Mouse (Mus musculus) MEL (cell line): ENCODE data around the gene Dna2. TPM values are rescaled to one million over a fixed set of nuclear protein-coding genes. Genes with fewer than 3 reads are reported as not detected.
A peak's percentile ranks its signal among the peaks of the same experiment; 100 is the strongest.

Experiments used
- DNase-seq: peaks from one replicate; pipeline ENCODE4 v3.0.0; 2011; ENCODE audit warnings: low read depth, low spot score
- H3K27ac ChIP-seq: 2 replicates; pipeline ENCODE4 v1.5.1; 2012; ENCODE audit warnings: low read depth, mild to moderate bottlenecking, control low read depth, low read length, moderate library complexity; ENCODE audit not compliant: control insufficient read depth
- H3K27me3 ChIP-seq, 2 experiments: fragments of 150-350 bp in 1 of 2; sonication (generic) in 1 of 2; 2 replicates each; pipeline ENCODE4 v1.6.1; 2012; ENCODE audit warnings: low read length in 2 of 2, mild to moderate bottlenecking in 2 of 2, improper control_type of control experiment in 1 of 2, moderate library complexity in 1 of 2; ENCODE audit not compliant: insufficient read depth in 2 of 2, control insufficient read depth in 1 of 2
- H3K36me3 ChIP-seq, 2 experiments: 2 replicates each; pipeline ENCODE4 v1.6.1; 2012 to 2014; ENCODE audit warnings: low read length in 2 of 2, improper control_type of control experiment in 1 of 2, inconsistent platforms in 1 of 2, mild to moderate bottlenecking in 1 of 2; ENCODE audit not compliant: insufficient read depth in 2 of 2, control insufficient read depth in 1 of 2
- H3K4me1 ChIP-seq, 2 experiments: fragments of 150-350 bp in 1 of 2; sonication (generic) in 1 of 2; 2 replicates each; pipeline ENCODE4 v1.6.1; 2012; ENCODE audit warnings: low read length in 2 of 2, improper control_type of control experiment in 1 of 2, mild to moderate bottlenecking in 1 of 2; ENCODE audit not compliant: insufficient read depth in 2 of 2, control insufficient read depth in 1 of 2
- H3K4me3 ChIP-seq, 2 experiments: fragments of 150-350 bp in 1 of 2; sonication (generic) in 1 of 2; 2 replicates each; pipeline ENCODE4 v1.5.1; 2012; ENCODE audit warnings: low read depth in 2 of 2, low read length in 2 of 2, mild to moderate bottlenecking in 2 of 2, moderate library complexity in 2 of 2, control low read depth in 1 of 2, improper control_type of control experiment in 1 of 2; ENCODE audit not compliant: control insufficient read depth in 1 of 2, insufficient read depth in 1 of 2
- H3K79me2 ChIP-seq: 2 replicates; pipeline ENCODE4 v1.6.1; 2012; ENCODE audit warnings: mild to moderate bottlenecking, low read length, moderate library complexity; ENCODE audit not compliant: control insufficient read depth, poor library complexity, insufficient read depth
- H3K9ac ChIP-seq: 2 replicates; pipeline ENCODE4 v1.6.1; 2012; ENCODE audit warnings: low read depth, mild to moderate bottlenecking, control low read depth, low read length, moderate library complexity; ENCODE audit not compliant: control insufficient read depth, poor library complexity, severe bottlenecking
- H3K9me3 ChIP-seq: fragments of 150-350 bp; sonication (generic); replicated peaks from 2 replicates; pipeline ENCODE4 v1.6.1; 2012; ENCODE audit warnings: mild to moderate bottlenecking, low read length, improper control_type of control experiment, moderate library complexity; ENCODE audit not compliant: insufficient read depth
- E2F4 ChIP-seq: IDR thresholded peaks from 2 replicates; pipeline ENCODE4 v1.6.1; 2011; ENCODE audit warnings: low read depth, low read length, improper control_type of control experiment, borderline replicate concordance
- ELF1 ChIP-seq: IDR thresholded peaks from 2 replicates; pipeline ENCODE4 v1.6.1; 2014; ENCODE audit warnings: low read depth, mild to moderate bottlenecking, inconsistent platforms, low read length, improper control_type of control experiment, moderate library complexity
- GABPA ChIP-seq: IDR thresholded peaks from 2 replicates; pipeline ENCODE4 v1.6.1; 2012; ENCODE audit warnings: low read depth, mild to moderate bottlenecking, inconsistent platforms, low read length, improper control_type of control experiment, moderate library complexity
- KAT2A ChIP-seq: conservative IDR thresholded peaks from 2 replicates; pipeline ENCODE4 v1.6.1; 2012; ENCODE audit warnings: low read depth, low read length, improper control_type of control experiment, inconsistent platforms
- MAX ChIP-seq: IDR thresholded peaks from 2 replicates; pipeline ENCODE4 v1.6.1; 2011; ENCODE audit warnings: low read length, improper control_type of control experiment
- NELFE ChIP-seq: IDR thresholded peaks from 2 replicates; pipeline ENCODE4 v1.6.1; 2011; ENCODE audit warnings: low read depth, low read length, improper control_type of control experiment
- NRF1 ChIP-seq: IDR thresholded peaks from 2 replicates; pipeline ENCODE4 v1.6.1; 2014; ENCODE audit warnings: low read depth, mild to moderate bottlenecking, inconsistent platforms, low read length, improper control_type of control experiment, moderate library complexity; ENCODE audit not compliant: poor library complexity, insufficient read depth, severe bottlenecking
- POLR2A ChIP-seq, 2 experiments: IDR thresholded peaks; 2 replicates each; pipeline ENCODE4 v1.6.1; 2011 to 2012; ENCODE audit warnings: low read length in 2 of 2, mild to moderate bottlenecking in 2 of 2, control low read depth in 1 of 2, improper control_type of control experiment in 1 of 2, low read depth in 1 of 2, moderate library complexity in 1 of 2; ENCODE audit not compliant: control insufficient read depth in 1 of 2, insufficient read depth in 1 of 2, poor library complexity in 1 of 2
- POLR2AphosphoS2 ChIP-seq: IDR thresholded peaks from 2 replicates; pipeline ENCODE4 v1.6.1; 2011; ENCODE audit warnings: low read length, improper control_type of control experiment
- SMC3 ChIP-seq: IDR thresholded peaks from 2 replicates; pipeline ENCODE4 v1.6.1; 2011; ENCODE audit warnings: low read depth, low read length, improper control_type of control experiment
- TBP ChIP-seq: IDR thresholded peaks from 2 replicates; pipeline ENCODE4 v1.8.0; 2011; ENCODE audit warnings: low read depth, low read length, improper control_type of control experiment
- ZC3H11A ChIP-seq: IDR thresholded peaks from 2 replicates; pipeline ENCODE4 v1.6.1; 2012; ENCODE audit warnings: low read depth, mild to moderate bottlenecking, inconsistent platforms, low read length, improper control_type of control experiment
- ZMIZ1 ChIP-seq: IDR thresholded peaks from 2 replicates; pipeline ENCODE4 v1.6.1; 2012; ENCODE audit warnings: low read depth, mild to moderate bottlenecking, inconsistent platforms, low read length, improper control_type of control experiment, moderate library complexity
- polyA plus RNA-seq, 2 experiments: library from polyadenylated mRNA; stranded (reverse) in 1 of 2; unstranded in 1 of 2; fragments of >175 nt in 1 of 2; fragments of >200 nt in 1 of 2; gene quantifications; 2 replicates each; pipeline versions ENCODE4 v1.2.1 to v1.2.4; 2012; ENCODE audit warnings: low replicate concordance in 2 of 2, low read depth in 1 of 2; ENCODE audit not compliant: insufficient read length in 2 of 2, insufficient read depth in 1 of 2, missing spikeins in 1 of 2
- total RNA-seq: library from RNA; depleted of rRNA; stranded (reverse); fragments of 300-350 nt; gene quantifications from 2 replicates; pipeline ENCODE4 v1.2.3, GENCODE M21; 2012; rRNA removed

Gene Dna2
- total RNA-seq: 28.0 and 30.3 TPM in 2 replicates
- polyA plus RNA-seq: 10 to 100 TPM in 1 of 2 experiments, not detected in 1; 40.9 TPM

GRCm38 (mm10) chr10:62946738-62947471 lies at the start of gene Dna2:
Dna2 (plus strand) TSS chr10:62947026.
- peaks cover 2 to 9% of the 10 kb centered on the region in 2 experiments for H3K36me3 ChIP-seq

GRCm38 (mm10) chr10:62897437-62897836 lies 49.4 kb upstream of the Dna2 start:
- Histone ChIP-seq H3K4me1 (no peaks in the 10 kb centered on the region), H3K9ac (no peak overlapping the region), H3K4me3 (no peak overlapping the region), H3K79me2 (no peaks in the 10 kb centered on the region), H3K36me3 (no peaks in the 10 kb centered on the region), H3K27ac (no peak overlapping the region)
- TF ChIP-seq NELFE (no peak), TBP (peak; percentile 61; the same call in 1 of the 2 replicates)
- TF ChIP-seq, all 39 proteins: peak for 1
- peaks cover 0 to 1% of the 10 kb centered on the region in 2 experiments; a peak in 3 of 4 replicates for H3K27me3 ChIP-seq
- H3K9me3 ChIP-seq: no peaks in the 10 kb centered on the region
- no peak for DNase-seq

More at GRCm38 (mm10) chr10:62946738-62947471, at the start of gene Dna2:
- peak; percentile 89 for DNase-seq
- peak within 1 kb of the TSS; percentile 63 to 91 for H3K4me3 ChIP-seq
- TF ChIP-seq POLR2A (IDR thresholded peaks at IDR 0.05; ENCODE audit: control insufficient read depth in 1 of 2, insufficient read depth in 1 of 2, low read depth in 1 of 2, low read length in 2 of 2, poor library complexity in 1 of 2): peak; percentile 93 to 95
- TF ChIP-seq NRF1: peak; percentile 97
- no peak for TF ChIP-seq GABPA
- peak; percentile 59 for TF ChIP-seq TBP
- peak; percentile 26; the same call in 1 of the 2 replicates for TF ChIP-seq ELF1
- TF ChIP-seq ZMIZ1: peak; percentile 70
- peak; percentile 94 for TF ChIP-seq NELFE
- TF ChIP-seq E2F4: peak; percentile 90; the same call in 1 of the 2 replicates
- peak; percentile 84 for TF ChIP-seq POLR2AphosphoS2
- TF ChIP-seq MAX: peak; percentile 83
- TF ChIP-seq KAT2A: no peak
- no peak for TF ChIP-seq SMC3
- TF ChIP-seq ZC3H11A: 0 out of 2 replicates have a peak, but pooled peaks have one; percentile 2
- TF ChIP-seq, all 39 proteins: peak for 10
- Histone ChIP-seq H3K4me1 (peaks cover 2 to 12% of the 10 kb centered on the region in 2 experiments; a peak in 2 of 4 replicates), H3K9ac (peak within 1 kb of the TSS; percentile 81), H3K9me3 (no peaks in the 10 kb centered on the region), H3K27ac (peak within 1 kb of the TSS; percentile 90), H3K27me3 (no peaks in the 10 kb centered on the region), H3K79me2 (peaks cover 15% of the 10 kb centered on the region)
